Mouse (Mus musculus) adrenal gland, adult (tissue): ENCODE data around the gene Btbd35f8.
"Not testable (repeated sequence)": the region's sequence is repeated elsewhere in the genome, so short reads cannot be mapped to it uniquely, and the experiment has no call there.

Source experiments
- DNase-seq, 2 experiments: peaks; one replicate each; pipeline ENCODE4 v3.0.0; 2022 to 2023; ENCODE audit warnings: low spot score in 1 of 2; ENCODE audit not compliant: inconsistent age in 2 of 2

The Btbd35f8 gene

GRCm38 (mm10) chrX:34450224-34450623 lies at the start of gene Btbd35f8:
Btbd35f8 (plus strand) TSS chrX:34450524.
- DNase-seq, result not testable (repeated sequence)
